Mouse (Mus musculus) T-cell, adult 2 months (primary cell): ENCODE measurements around the gene Gatad2b.
"Not testable (repeated sequence)": the region's sequence is repeated elsewhere in the genome, so short reads cannot be mapped to it uniquely, and the experiment has no call there.

Experiments
- DNase-seq: peaks from one replicate; pipeline ENCODE4 v3.0.0; 2022; ENCODE audit warnings: low spot score

Gene Gatad2b

GRCm38 (mm10) chr3:90292345-90293275 lies at the start of gene Gatad2b:
TSS of gene Gatad2b (plus strand) at chr3:90293178.
- peak; percentile 99 for DNase-seq

- no peak for DNase-seq
Measured at GRCm38 (mm10) chr3:90245406-90245805, 47.6 kb upstream of the Gatad2b start.

- DNase-seq = no peak
Measured at GRCm38 (mm10) chr3:90247630-90247959, 45.4 kb upstream of the Gatad2b start.

- DNase-seq = peak; percentile 86
Measured at GRCm38 (mm10) chr3:90247960-90248745, 44.8 kb upstream of the Gatad2b start, which contains the start of gene Slc39a1. TSS of gene Slc39a1 (plus strand) at chr3:90248172.

- DNase-seq = no peak
Measured at GRCm38 (mm10) chr3:90248746-90249100, 44.3 kb upstream of the Gatad2b start.

GRCm38 (mm10) chr3:90250791-90251190 lies 42.2 kb upstream of the Gatad2b start:
- no peak for DNase-seq

- not testable (repeated sequence) for DNase-seq
Measured at GRCm38 (mm10) chr3:90251731-90252226, 41.2 kb upstream of the Gatad2b start.

- DNase-seq = not testable (repeated sequence)
Measured at GRCm38 (mm10) chr3:90252659-90253058, 40.3 kb upstream of the Gatad2b start.

- not testable (repeated sequence) for DNase-seq
Measured at GRCm38 (mm10) chr3:90253174-90253573, 39.8 kb upstream of the Gatad2b start.

- peak; percentile 93 for DNase-seq
Measured at GRCm38 (mm10) chr3:90253653-90254418, 39.1 kb upstream of the Gatad2b start, which contains the start of gene Crtc2. TSS of gene Crtc2 (plus strand) at chr3:90254163.

GRCm38 (mm10) chr3:90254419-90255193 lies 38.4 kb upstream of the Gatad2b start:
- peak; percentile 21 for DNase-seq

GRCm38 (mm10) chr3:90255194-90255565 lies 37.8 kb upstream of the Gatad2b start:
- DNase-seq = no peak

GRCm38 (mm10) chr3:90255784-90256353 lies 37.1 kb upstream of the Gatad2b start:
- no peak for DNase-seq

- DNase-seq = no peak
Measured at GRCm38 (mm10) chr3:90256731-90257530, 36.0 kb upstream of the Gatad2b start.

GRCm38 (mm10) chr3:90258521-90258920 lies 34.5 kb upstream of the Gatad2b start:
- no peak for DNase-seq

GRCm38 (mm10) chr3:90263121-90263771 lies 29.7 kb upstream of the Gatad2b start:
- DNase-seq = no peak

- DNase-seq = no peak
Measured at GRCm38 (mm10) chr3:90264687-90265033, 28.3 kb upstream of the Gatad2b start.

GRCm38 (mm10) chr3:90265034-90265931 lies 27.7 kb upstream of the Gatad2b start, which contains the start of gene Dennd4b:
TSS of gene Dennd4b (plus strand) at chr3:90265185.
- peak; percentile 91 for DNase-seq
